Mouse (Mus musculus): ENCODE results near the gene Zpbp.

Gene Zpbp

GRCm38 (mm10) chr11:11461635-11462560, at the start of gene Zpbp, which contains the start of gene Spata48:
Gene Zpbp (minus strand): TSS chr11:11462408.
Gene Spata48 (plus strand): TSS chr11:11462094.
- peak; percentile 75 for DNase-seq (ENCODE audit: low spot score)

DNA sequence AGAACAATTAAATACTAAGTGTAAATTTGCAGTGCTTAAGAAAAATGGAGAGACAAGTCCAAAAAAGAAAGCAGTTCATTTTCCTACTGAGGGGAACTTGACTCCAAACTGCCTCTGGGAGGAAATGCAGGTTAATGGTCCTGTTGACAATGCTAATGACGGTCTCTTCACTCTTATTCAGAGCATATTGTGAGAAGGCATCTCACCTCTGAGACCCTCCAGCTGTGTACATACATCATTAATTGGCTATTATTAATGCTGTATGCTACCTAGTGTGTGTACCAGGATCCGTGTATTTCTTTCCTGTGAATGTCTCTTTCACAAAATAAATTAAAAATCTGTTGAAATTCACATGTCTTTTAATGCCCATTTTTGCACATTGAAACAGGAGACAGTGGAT, 47.2 kb upstream of the Zpbp start:
- DNase-seq (ENCODE audit: low spot score), result no peak

- no peak for DNase-seq (ENCODE audit: low spot score)
Observed at GRCm38 (mm10) chr11:11506187-11506586, 44.0 kb upstream of the Zpbp start.

GRCm38 (mm10) chr11:11499944-11500343, 37.7 kb upstream of the Zpbp start:
- no peak for DNase-seq (ENCODE audit: low spot score)

DNA sequence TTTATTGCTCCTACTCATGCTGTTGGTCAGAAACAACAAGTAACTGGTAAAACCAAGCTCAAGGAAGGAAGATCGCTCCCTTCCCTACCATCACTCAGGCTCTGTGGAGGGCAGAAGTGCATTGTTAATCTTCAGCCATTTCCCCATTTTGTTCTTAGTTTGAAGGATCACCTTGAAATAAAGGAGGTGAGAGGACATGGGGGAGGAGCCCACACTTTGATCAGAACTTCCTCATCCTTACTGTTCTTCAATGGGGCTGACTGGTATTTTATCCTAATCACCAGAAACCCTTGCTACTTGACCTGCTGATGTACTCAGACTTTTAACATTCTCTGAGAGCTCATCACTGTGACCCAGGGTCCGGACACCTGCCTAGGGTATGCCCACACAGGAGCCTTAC, 33.5 kb upstream of the Zpbp start:
- DNase-seq (ENCODE audit: low spot score), result no peak

DNA sequence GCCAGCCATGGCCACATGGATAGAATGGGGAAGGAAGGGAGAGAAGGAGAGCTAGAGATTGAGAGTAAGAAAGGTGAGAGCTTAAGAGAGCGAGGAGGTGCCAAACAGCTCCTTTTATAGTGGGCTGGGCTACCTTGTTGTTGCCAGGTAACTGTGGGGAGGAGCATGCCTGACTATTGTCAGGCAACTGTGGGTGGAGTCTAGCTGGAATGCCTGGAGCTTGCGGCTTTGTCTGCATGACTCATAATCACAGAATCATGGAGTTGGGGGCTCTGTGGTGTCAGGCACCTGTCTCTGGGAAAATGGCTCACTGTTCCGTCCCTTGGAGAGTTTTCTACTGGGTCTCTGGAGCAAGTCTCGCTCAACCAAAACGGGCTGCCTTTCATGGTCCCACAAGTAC, 29.8 kb upstream of the Zpbp start:
- no peak for DNase-seq (ENCODE audit: low spot score)

- DNase-seq (ENCODE audit: low spot score), result no peak
Observed at GRCm38 (mm10) chr11:11484378-11484777, 22.2 kb upstream of the Zpbp start.

GRCm38 (mm10) chr11:11468924-11469323, 6.7 kb upstream of the Zpbp start:
- no peak for DNase-seq (ENCODE audit: low spot score)

DNA sequence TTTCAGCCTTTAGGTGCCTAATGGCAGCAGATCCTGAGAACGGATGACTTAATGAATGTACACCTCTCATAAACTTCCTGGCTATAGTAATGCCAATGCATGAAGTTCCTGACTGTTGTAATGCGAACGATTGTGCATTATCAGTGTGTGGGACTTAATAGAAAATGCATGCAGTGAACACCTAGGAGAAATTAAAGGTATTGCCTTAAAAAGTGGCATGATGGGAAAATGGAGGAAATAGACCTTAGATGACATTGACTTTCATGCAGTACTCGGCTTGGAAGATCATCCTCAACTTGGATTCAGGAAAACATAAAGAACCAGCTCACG, 318 bp upstream of the Zpbp start:
- DNase-seq (ENCODE audit: low spot score), result no peak

DNA sequence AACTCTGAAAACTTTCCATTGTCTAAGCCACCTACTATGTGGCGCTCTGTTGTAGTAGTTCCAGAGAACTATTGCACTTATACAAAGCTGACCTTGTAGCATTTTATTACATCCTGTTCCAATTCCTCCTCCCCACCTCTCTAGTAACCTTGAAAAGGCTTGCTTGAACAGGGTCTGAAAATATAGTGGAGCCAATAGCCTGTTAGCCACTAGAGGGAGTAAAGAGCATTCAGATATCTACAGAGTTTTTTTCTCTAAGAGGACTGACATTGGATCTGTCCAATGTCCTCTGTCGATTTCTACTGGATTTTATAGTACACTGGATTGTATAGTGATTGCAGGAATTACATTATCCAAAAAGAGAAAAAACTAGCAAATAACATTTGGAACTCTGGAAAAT, 7.2 kb downstream of the Zpbp start:
- no peak for DNase-seq (ENCODE audit: low spot score)

DNA sequence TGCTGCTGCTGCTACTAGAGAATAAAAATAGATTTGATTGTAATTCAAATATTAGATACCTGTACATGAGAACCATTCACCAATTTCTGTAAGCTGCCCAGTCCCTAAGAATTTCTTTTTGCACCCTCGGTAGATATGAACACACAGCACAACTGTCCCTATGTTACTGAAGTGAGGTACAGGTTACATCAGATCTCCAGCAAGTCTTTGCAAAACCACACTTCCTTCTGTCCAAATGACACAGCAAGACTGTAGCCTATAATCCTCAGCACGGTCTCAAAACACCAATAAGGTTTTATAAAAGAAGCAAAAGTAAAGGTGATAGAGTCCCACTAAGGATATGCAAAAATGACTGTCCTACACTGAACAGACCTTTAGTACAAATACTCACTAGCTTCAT, 44.9 kb downstream of the Zpbp start:
- no peak for DNase-seq (ENCODE audit: low spot score)

- DNase-seq (ENCODE audit: low spot score), result no peak
Observed at GRCm38 (mm10) chr11:11414188-11414587, 48.0 kb downstream of the Zpbp start.

DNA sequence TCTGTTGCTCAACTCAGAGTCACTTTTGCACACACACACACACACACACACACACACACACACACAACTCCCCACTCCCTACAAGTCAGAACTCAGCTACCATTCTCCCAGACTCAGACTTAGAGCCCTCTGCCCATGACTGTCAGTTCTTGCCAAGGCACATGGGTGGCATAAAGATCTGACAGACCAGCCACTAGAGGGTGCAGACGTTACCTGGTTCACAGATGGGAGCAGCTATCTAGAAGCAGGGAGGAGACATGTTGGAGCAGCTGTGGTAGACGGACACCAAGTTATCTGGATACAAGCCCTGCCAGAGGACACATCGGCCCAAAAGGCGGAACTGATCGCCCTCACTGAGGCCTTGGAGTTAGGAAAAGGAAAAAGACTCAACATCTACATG, 67.5 kb downstream of the Zpbp start:
- no peak for DNase-seq (ENCODE audit: low spot score)

- no peak for DNase-seq (ENCODE audit: low spot score)
Observed at GRCm38 (mm10) chr11:11393164-11393563, 69.0 kb downstream of the Zpbp start.

DNA sequence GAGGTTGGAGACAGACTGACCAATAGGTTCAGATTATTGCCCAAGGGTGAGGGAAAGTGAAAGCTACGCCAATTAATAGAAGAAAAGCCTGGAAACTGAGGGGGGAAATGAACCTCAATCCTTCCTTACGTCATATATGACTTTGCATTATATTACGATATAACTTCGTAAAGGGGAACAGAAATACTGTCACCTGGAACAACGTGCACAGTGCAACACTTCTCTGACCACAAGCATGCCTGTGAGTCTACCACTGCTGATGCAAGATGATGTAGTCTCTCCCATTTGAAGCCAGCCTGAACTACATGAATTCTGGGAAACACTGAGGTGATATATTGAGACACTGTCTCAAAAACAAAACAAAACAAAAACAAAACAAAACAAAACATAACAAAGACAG, 90.9 kb downstream of the Zpbp start:
- no peak for DNase-seq (ENCODE audit: low spot score)

- no peak for DNase-seq (ENCODE audit: low spot score)
Observed at GRCm38 (mm10) chr11:11283512-11283911, 178.7 kb downstream of the Zpbp start.

DNA sequence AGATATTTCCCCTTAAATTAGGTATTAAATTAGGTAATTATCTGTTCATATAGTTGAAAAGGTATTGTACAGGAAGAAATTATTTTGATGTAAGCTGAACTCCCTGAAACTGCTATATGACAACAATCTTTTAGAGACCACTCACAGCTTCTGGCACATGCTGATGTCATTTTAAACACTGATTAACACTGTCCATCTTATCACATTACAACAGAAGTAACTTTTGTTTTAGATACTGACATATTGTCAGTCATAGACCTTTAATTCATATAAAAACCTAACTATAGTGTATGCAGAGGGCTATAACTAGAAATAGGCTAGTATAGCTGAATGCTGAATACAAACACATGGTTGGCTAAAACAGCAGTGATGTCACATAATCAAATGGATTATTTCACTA, 182.1 kb downstream of the Zpbp start:
- DNase-seq (ENCODE audit: low spot score), result no peak

- no peak for DNase-seq (ENCODE audit: low spot score)
Observed at GRCm38 (mm10) chr11:11257348-11257747, 204.9 kb downstream of the Zpbp start.

DNA sequence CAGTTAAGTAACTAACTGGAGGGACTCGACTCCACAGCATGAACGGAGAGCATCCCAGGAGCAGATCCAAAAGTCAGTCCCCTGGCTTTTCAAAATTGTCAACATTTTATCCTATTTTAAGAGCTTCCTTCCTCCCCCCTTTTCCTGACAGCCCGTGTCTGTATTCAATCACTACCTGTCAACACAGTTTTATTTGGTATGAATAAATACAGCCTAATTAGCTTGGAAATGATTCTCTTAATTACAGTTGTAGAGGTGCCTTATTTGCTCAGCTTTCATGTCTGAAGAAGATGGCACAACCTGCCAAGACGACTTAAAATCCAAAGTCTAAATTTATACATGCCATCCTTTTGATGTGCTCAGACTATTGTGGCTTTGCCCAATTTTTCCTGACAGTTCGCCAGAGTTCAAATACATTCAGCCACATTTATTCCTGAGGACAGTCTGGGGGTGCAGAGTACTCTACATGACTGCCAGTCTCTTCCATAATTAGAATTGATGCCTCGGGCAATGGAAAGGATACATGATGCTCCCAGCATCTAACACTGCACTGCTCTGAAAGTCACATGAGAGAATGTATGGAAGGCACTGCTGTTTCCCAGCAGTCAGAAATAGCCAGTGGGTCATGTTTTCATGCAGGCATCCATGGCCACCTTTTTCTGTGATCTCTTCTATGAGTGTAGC, 219.4 kb downstream of the Zpbp start:
- DNase-seq (ENCODE audit: low spot score), result no peak

DNA sequence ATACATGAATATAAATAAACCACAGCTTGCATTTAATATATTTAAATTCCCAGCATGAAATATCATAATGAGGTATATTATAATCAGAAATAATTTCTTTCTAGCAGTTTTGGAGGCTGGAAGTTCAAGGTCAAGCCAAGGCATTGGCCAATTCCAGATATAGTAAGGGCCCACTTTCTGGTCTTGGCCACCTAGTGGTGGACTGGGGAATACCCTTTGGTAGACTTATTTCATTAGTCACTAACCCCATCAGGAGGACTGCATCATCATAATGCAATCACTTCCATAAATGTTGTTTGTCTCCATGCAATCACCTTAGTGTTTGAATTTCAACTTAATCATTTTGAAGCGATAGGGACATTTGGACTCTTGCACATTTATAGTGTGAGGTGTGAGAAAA, 222.9 kb downstream of the Zpbp start:
- no peak for DNase-seq (ENCODE audit: low spot score)

All from ovary, postnatal 10 days (tissue).